Mouse (Mus musculus) adrenal gland, postnatal 0 days (tissue): Measurements from ENCODE around the gene Map2k6. TPM values are rescaled to one million over a fixed set of nuclear protein-coding genes. Genes with fewer than 3 reads are reported as not detected.

ENCODE experiments used
- polyA plus RNA-seq: library from polyadenylated mRNA; unstranded; fragments of >200 nt; fragmentation: Nextera tagmentation; extraction: Ambion mirVana; gene quantifications from 2 replicates; pipeline ENCODE4 v1.2.1, GENCODE M21; 2015

Gene Map2k6
- polyA plus RNA-seq: 6.2 and 7.6 TPM in 2 replicates

GRCm38 (mm10) chr11:110398553-110399239, at the start of gene Map2k6:
Map2k6 (plus strand) TSS chr11:110399122.

Other genes with a start within 250 kb of the Map2k6 start
- 2.3 and 2.7 TPM in 2 replicates for gene Abca9, start 230.9 kb upstream of the Map2k6 start, polyA plus RNA-seq
- gene Abca6, start 147.3 kb upstream of the Map2k6 start, polyA plus RNA-seq: 4.9 and 5.1 TPM in 2 replicates
- 3.6 and 4.3 TPM in 2 replicates for gene Abca5, start 61.4 kb upstream of the Map2k6 start, polyA plus RNA-seq